Mouse (Mus musculus) heart, adult 8-10 months (tissue): ENCODE results near the gene Erich6b. TPM values are rescaled to one million over a fixed set of nuclear protein-coding genes. Genes with fewer than 3 reads are reported as not detected.

Source experiments
- DNase-seq: peaks from one replicate; pipeline ENCODE4 v3.0.0; 2022; ENCODE audit warnings: low spot score
- total RNA-seq, 4 experiments: library from RNA; stranded (reverse); gene quantifications; 2 replicates each; pipeline ENCODE4 v1.2.4; 2022

The Erich6b gene
- total RNA-seq = not detected

DNA sequence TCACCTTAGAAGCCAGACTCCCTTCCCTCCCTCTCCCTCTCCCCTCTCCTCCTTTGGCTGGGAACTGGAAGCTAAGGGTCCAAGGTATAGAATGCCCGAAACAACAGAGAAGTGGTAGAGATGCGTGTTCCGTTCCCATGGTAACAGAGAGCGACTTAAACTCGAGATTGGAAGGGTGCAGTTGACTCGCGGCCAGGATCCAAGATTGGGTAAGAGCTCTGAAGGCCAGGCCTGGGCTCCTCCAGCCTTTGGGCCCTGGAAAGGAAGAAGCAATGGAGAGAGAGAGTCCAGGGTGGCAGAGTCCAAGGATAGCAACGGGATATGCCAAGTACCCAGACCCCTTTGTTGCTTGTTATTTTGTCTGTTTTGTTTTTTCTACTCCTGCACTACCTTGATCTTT is at the start of gene Erich6b:
Erich6b (plus strand) TSS at position 180 of the 400 bp plus-strand sequence.
- no peak for DNase-seq

DNA sequence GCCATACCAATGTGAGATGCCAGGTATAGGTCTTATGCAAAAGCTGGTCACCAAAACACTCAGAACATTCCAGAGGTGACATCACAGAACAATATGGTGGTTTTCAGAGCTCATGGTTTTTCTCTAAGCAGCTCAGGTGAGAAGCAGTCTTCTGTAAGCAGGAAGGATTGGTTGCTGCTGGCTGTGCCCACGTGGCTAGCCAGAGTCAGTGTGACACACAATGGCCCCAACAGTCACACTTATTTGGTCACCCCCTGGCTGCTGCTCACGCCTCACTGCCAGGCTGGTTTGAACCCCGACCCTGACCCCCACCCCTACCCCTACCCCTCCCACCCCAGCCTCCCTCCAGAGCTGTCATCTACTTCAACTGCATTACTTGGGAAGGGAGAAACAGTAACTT is 49.1 kb upstream of the Erich6b start, which contains the start of gene Spert:
Spert (minus strand) TSS at position 139 of the 400 bp plus-strand sequence.
- DNase-seq = no peak

DNA sequence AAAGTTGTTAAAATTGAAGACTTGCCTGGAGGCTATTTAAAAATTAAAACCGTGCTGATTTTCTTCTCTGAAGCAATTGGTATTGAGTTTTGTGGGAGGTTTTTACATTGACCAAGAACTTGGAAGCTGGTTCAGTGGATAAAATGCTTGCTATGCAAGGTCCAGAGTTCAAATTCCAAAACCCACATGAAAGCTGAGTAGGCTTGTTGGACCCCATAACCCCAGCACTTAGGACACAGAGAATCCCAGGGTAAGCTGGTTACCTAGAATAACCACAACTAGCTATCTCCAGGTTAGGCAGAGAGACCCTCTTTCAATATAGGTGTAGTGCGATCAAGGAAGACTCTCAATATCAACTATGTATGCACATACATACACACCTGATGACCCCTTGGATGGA is 32.9 kb upstream of the Erich6b start:
- DNase-seq = no peak

DNA sequence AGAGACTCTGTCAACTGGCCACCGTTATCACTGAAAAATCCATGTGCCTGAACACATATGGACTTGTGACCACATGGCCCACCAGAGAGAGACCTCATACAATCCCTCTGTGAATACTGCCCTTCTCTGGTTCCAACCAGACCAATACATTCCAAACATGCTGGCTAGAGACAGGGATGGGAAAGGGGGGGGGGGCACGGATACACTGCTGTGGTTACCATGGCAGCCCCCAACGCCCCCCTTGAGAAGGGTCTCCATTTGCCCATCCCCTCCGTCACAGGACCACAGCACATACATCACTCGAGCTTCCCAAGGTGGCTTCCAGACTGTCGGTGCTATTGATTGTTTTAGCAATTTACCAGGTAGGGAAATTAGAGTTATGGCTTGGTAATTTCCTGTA is 25.7 kb upstream of the Erich6b start:
- no peak for DNase-seq

DNA sequence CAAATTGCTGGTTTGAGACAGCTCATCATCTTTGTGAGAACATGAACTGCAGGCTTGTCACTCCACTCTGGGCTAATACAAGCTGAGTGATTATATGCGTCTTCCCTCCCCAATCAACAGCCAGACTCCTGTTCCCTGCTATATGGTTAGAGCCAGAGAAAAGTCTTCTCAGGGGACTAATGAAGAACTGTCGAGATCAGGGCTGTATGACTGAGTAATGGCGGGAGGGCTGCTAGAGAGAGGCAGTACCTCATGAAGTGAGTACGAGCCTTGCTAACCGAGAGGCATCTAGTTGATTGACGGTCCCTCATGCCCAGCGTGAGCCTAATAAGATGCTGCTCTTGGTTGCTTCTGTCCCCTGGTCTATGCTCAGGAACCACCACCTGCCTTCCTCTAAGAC is 19.1 kb upstream of the Erich6b start:
- no peak for DNase-seq

DNA sequence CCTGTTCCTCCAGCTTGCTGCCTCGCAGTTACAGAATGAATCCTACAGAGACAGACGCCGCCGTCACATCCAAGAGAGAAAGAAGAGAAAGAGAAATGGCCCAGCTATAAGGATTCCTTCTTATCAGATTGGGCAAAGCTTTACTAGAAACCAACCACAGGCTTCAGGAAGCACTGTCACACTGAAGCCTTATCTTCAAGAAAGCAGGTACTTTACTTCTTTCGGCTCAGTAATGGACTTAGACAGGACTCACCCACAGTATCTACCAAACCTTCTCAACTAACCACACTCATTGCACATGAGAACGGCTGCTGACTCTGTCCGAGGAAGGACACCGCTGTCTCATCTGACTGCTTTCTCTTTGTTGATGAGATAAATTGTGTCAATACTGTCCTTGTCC is 13.2 kb upstream of the Erich6b start:
- DNase-seq = no peak

DNA sequence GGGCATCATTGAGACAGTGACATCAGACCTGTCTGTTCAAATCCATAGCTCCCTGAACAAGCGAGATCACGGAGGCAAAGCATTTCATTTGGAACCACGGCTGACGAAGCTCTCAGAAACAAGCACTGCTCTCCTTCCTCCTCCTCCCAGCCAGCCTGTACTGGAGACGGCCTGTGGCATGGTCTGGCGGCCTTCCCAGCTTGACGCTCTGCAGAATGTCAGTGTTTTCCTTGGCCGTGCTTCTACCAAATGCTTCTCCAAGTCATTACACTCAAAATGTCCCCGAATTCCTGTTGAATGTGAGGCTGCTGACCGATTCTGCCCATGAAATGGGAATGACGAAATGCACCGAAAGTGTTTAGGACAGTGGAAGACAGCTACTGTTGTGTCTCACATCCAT is 6.7 kb upstream of the Erich6b start:
- peak; percentile 13 for DNase-seq

DNA sequence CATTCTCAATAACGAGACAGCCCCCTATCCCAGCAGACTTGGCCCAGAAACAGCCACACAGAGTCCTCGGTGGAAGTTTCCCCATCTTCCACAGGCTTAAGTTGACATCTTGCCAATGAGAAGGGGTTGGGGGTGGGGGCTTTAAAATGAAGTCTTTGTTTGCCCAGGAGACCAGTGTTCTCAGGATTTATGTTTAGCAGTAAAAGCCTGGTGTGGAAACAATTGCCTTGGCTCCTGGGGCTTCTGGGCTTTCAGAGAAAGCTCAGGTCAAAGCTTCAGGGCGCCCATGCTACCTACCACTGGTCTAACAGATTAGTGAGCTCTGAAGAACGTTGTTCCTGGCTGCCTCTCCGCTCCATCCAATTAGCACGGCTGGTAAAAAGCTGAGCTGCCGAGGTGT is 6.0 kb upstream of the Erich6b start:
- no peak for DNase-seq

DNA sequence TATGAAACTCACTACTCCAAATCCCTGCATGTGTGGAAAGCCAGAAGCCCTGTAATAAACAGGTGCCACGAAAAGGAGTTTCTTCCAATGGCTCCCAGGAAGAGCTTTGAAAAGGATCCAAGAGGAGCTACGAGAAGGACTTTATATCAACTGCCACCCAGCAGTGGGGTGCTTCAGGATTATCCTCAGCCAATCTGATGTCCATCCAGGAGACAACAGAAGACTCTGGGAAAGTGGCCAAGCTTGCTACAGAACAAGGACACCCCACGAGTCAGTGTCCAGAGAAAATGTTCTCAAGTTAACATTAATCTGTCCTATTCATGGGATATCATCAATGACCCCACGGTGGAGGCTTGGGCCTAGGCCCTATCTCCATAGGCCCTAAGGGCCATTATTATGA is 4.4 kb upstream of the Erich6b start:
- DNase-seq = no peak

DNA sequence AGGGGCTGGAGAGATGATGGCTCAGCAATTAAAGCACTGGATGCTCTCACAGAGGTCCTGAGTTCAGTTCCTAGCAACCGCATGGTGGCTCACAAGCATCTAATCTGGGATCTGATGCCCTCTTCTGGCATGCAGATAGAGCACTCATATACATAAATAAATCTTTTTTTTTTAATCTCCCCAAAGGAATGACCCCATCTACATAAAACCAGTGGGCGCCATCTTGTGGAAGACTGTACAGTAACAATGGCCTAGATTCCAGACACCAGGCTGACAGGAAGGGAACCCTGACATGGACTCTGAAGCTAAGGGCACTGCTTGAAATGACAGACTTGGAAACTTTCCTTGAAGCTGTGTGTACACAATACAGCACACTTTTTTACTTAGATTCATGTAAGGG is 1.2 kb upstream of the Erich6b start:
- no peak for DNase-seq

DNA sequence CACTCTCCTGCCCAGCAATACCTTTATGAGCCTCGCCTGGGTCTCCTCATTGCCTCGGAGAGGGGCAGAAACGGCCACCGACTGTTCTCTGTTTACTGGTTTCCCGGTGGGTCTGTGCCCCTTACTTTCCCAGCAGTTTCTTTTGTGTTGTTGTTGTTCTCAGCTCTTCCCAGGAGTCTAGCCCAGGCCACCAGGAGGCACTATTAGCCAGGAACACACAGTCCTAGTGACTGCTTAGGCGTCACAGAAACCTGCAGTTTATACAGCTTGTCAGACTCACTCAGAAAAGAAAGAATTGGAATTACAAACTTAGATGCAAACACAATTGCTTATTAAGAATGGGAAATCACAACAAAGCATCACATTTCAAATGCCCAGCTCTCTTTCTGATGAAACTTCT is 690 bp upstream of the Erich6b start:
- no peak for DNase-seq

DNA sequence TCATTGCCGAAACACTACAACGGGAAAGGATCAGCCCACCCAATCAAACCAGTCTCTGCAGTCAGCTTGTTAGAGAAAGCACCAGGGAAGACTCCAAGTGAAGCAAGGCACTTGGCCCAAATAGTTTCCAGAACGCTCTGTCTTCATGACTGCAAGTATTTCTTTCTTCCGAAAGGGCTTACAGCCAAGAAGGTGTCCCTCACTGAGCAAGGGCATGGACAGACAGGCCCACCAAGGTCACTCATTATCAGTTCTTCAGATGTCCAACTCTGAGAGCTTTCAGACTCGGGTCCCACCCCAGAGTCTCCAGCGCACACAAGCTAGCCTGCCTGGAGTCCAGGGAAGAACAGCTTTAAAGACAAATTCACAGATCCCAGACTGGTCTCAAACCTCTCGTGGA is 3.4 kb downstream of the Erich6b start:
- DNase-seq = no peak

DNA sequence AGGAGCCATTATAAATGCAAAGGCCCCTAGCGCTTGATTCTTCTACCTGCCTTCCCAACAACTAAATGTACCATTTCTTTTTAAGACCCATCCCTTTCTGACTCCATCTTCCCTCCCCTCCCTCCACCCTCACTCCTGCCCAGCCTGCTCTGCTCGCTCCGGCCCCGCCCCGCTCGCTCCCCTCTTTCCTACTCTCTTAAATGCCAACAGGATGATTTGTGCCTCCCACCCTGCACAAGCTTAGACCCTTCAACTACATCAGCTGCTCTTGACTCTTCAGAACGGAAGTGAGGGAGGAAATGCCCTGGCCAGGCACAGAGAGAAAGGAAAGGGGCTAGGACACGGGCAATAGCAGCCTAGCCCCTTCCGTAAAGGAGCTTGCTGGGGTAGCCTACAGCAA is 4.0 kb downstream of the Erich6b start:
- DNase-seq = no peak

DNA sequence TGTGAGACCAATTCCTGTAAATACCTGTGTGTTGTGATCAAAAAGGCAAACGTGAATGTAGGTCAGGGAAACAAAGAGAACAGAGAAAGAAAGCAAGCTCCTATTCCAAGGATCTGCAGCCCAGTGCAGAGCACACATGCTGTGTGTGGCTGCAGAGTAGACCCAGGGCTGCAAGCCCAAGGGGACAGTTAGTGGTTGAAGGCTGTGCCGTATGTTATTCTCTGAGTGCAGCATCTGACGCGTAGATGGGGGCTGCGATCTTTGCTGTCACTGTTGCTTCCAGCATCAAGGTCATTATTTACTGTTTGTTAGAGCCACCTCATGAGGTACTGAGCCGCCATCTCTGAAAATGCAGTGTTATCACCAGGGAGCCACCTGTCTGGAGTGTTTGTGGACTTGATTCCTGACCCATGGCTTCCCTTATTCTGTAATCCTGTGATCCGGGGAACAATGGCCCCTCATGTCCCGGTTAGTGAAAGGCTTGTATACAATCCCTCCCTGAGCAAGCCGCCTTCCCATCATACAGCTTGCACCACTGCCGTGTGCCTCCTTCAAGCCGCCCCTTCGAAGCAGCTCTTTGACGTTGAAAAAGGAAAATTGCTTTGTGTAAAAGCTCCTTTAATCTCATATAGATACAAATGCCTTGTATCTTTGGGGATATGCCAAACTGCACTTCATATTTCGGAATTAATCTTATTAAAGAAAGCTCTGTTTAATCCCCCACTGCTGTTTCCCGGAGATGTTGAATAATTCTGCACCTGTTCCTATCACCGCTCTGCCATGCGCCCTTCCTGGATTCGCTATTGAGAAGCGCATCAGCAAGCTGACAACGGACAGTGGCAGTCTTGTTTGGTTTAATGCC is 5.1 kb downstream of the Erich6b start:
- no peak for DNase-seq

DNA sequence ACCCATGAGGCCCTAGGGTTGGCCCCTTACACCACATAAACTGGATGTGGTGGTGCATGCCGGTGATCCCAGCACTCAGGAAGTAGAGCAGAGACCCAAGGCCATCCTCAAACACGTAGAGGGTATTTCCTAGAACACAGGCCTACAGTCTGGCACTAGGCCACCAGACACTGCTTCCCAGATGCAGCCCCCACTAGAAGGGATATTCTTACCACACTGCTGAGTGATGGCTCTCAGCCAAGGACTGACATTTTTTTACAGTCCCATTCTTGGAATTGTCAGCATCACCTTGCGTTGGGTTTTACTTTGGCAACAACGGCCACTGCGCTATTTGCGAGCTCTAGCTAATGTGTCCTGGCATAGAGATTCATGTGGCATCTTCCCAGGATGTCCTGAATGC is 18.9 kb downstream of the Erich6b start:
- no peak for DNase-seq

DNA sequence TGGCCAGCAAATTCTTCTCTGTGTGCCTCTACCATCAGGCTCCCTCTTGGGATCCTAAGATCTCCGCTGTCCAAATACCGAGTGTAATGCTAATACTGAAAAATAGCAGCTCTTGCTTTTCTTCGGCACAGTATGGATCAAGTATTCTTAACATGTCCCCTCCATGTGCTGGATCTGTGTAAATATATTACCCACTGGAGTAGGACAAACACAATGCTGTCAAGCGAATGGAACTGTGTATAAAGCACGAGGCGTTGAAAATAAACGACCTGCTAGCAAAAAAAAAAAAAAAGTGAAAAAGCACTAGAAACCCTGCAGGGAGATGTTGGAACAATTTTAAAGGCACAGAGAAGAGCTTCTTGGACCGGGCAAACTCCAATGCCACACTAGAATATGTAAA is 19.5 kb downstream of the Erich6b start:
- no peak for DNase-seq

DNA sequence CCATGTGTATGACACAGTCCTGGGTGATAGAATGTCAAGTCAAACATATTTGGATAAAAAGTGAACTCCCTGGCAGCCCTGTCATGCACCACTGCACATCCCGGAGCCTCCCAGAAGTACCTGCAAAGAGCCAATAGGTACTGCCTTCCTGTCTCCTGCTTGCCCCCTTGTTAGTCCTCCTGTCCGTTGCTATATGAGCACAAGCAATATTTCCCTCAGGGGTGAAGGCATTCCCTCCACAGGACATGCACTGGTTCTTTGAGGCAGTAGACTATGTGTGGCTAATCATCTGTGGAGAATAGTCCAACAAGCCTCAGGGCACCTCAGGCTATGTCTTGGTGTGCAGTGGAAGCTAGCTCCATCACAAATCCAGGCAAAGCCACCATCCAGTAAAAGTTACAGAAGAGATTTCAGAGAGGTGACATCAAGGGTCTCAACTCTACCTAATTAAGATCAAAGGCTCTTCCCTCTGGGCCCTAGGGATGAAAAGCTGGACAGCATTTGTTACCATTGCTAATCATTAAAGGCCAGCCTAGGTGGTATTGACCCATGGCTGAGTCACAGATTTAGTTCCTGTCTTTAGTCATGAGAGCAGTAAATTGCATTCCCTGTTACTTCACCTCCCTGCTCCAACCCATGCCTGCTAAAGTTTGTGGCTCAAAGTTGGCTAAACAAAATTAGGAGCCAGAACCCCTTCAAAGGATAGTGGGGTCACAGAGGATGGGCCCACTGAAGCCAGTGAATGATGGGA is 23.5 kb downstream of the Erich6b start:
- DNase-seq = no peak

DNA sequence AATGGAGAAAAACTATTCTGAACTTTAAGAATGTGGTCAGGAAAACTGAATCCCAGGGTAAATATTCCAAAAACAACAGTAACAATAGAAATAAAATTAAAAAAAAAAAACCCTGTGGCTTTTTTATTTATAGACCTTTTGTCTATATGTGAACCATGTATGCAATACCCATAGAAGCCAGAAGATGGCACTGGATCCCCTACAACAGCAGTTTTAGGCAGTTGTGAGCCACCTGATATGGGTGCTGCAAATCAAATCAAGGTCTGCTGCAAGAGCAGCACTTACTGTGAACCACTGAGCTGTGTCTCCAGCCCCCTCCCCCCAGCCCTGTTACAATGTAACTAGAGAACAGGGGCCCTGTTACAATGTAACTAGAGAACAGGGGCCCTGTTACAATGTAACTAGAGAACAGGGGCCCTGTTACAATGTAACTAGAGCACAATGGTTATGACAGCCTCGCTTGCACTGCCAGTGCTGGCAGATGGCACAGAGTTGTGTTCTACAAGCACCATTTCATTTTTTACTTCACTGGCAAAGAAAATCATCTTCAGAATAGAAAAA is 27.1 kb downstream of the Erich6b start:
- DNase-seq = no peak

DNA sequence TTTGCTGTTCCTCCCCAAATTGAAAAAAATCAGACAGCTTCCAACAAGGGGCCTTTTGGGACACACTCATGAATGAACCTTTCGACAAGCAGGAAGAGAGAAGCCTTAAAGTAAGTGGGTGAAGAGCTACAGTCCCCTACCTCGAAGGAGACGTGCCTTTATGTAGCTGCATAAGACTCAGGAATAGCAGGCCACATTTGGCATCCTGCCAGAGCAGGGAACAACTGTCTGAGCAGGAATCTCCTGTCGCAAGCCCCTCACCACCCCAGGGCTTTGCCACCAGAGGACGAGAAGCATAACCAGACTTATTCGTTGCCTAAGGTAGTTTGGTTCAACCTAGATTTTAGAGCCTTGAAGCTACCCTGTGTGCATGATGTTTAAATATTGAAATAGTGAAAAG is 34.3 kb downstream of the Erich6b start:
- DNase-seq = no peak

DNA sequence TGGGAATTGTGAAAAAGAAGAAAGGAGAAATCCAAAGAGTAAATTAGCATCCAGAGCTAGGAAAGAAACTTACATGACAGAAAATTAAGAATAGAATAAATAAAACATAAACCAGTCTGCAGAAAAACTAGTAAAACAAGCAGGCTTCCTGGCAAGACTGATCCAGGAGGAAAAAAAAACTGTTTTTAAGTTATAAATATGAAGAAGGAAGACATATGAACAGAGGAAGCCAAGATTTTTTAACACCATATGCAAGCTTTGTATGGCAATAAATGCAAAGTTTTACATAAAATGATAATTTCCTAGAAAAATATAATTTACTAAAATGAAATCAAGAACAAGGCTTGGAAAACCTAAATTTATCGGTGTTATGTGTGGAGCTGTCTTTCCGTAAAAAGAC is 48.4 kb downstream of the Erich6b start:
- DNase-seq = no peak

DNA sequence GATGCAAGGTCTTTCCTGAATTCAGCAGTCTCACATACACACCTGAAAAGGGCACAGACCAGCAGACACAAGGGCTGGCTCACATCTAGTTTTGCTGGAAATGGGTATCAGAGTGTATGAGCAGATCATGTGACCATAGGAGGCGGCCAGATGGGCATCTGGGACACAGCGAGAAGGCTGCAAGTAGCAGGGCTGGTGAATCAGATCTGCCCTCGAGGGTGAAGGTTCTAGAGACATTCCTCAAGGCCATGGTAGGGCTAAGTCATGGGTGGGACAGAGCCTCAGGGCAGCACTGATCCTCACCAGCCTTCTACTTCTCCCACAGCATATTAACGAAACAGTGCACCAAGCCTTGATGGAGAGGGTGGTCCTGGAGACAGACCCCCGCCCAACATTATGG is 54.0 kb downstream of the Erich6b start:
- no peak for DNase-seq

DNA sequence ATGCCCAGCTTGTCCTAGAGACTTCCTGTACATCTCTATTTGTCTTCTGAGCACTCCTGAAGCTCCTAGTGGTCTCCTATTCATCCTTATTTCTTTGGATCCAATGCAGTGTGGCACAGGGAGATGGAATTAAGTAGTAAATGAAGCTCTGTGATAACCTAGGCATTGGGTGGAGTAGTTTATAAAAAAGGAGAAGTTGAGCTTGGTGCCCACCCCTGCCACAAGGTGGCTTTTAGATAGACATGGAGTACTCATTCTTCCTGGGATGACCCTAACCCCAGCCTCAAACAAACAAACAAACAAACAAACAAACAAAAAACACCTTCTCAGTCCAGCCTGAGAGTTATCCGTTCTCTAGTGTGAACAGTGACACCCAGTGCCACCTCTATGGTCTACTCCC is 55.9 kb downstream of the Erich6b start:
- DNase-seq = no peak

DNA sequence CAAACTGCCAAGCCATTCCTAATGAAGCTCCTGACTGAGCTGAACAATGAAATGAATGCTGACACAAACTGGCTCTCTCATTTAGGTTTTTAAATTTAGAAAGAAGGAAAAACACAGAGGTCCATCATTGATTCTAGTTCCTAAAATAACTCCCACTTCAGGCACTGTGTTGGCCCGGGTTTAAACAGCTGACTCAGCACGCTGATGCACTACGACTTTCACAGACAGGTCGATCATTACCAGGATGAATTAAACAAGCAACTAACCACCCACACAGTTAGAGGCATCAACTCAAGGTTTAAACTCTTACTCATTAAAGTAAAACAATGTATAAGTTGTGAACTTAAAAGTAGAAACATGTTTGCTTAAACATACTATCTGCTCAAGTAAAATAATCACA is 64.6 kb downstream of the Erich6b start:
- no peak for DNase-seq
